Mouse (Mus musculus) kidney, postnatal 10 days (tissue): Measurements from ENCODE around the gene Cd300ld5.
"Not testable (repeated sequence)": the region's sequence is repeated elsewhere in the genome, so short reads cannot be mapped to it uniquely, and the experiment has no call there.

Source experiments
- DNase-seq: peaks from one replicate; pipeline ENCODE4 v3.0.0; 2021; ENCODE audit warnings: mixed read lengths

The Cd300ld5 gene

GRCm38 (mm10) chr11:115048259-115048658 is 10.7 kb upstream of the Cd300ld5 start, which contains the start of gene Cd300ld3:
Cd300ld3 (minus strand) TSS chr11:115048409.
- DNase-seq = no peak

- not testable (repeated sequence) for DNase-seq
Observed at GRCm38 (mm10) chr11:115026912-115027311, 10.7 kb downstream of the Cd300ld5 start, which contains the start of gene Cd300ld4. Cd300ld4 (minus strand) TSS chr11:115027012.

GRCm38 (mm10) chr11:115016093-115016492 is 21.5 kb downstream of the Cd300ld5 start, which contains the start of gene Cd300ld2:
Cd300ld2 (minus strand) TSS chr11:115016193.
- DNase-seq = not testable (repeated sequence)

- DNase-seq = no peak
Observed at GRCm38 (mm10) chr11:115004070-115004469, 33.5 kb downstream of the Cd300ld5 start.

- DNase-seq = no peak
Observed at GRCm38 (mm10) chr11:115001474-115002040, 36.0 kb downstream of the Cd300ld5 start, which contains the start of gene Cd300c2. Cd300c2 (minus strand) TSS chr11:115001880.

- no peak for DNase-seq
Observed at GRCm38 (mm10) chr11:114989793-114990192, 47.8 kb downstream of the Cd300ld5 start, which contains the start of gene Cd300ld. Cd300ld (minus strand) TSS chr11:114989922.

GRCm38 (mm10) chr11:114981866-114982265 is 55.7 kb downstream of the Cd300ld5 start:
- no peak for DNase-seq
